Mouse (Mus musculus): ENCODE data around the gene Ppp1r3e. TPM values are rescaled to one million over a fixed set of nuclear protein-coding genes. Genes with fewer than 3 reads are reported as not detected.

Ppp1r3e gene
- total RNA-seq, 2 experiments from 2014 or later = 2.6 to 2.9 TPM

Other genes starting within 250 kb of the Ppp1r3e start
- not detected for gene Gm17606, start 236.6 kb downstream of the Ppp1r3e start, total RNA-seq (2021)
- gene Cdh24, start 236.2 kb downstream of the Ppp1r3e start, total RNA-seq (2021) = under 1 TPM; 0.27 to 0.44 TPM
- 10 to 100 TPM; 14.5 to 16.1 TPM for gene 1700123O20Rik, start 191.3 kb downstream of the Ppp1r3e start, total RNA-seq (2021)
- gene Acin1, start 190.6 kb downstream of the Ppp1r3e start, total RNA-seq (2021) = 10 to 100 TPM; 72.2 to 80.2 TPM
- not detected for gene Gm29776, start 178.7 kb downstream of the Ppp1r3e start, total RNA-seq (2021)
- not detected for gene Cebpe, start 165.4 kb downstream of the Ppp1r3e start, total RNA-seq (2021)
- 1 to 10 TPM; 2.6 to 3.1 TPM for gene Slc7a8, start 95.6 kb downstream of the Ppp1r3e start, total RNA-seq (2021)
- gene Rnf212b, start 63.4 kb downstream of the Ppp1r3e start, total RNA-seq (2021) = not detected
- 1 to 10 TPM; 5.2 to 8.8 TPM for gene Homez, start 6.6 kb downstream of the Ppp1r3e start, total RNA-seq (2021)
- gene Bcl2l2, start 5.8 kb upstream of the Ppp1r3e start, total RNA-seq (2021) = 10 to 100 TPM; 42.1 to 43.4 TPM
- gene Gm20521, start 5.9 kb upstream of the Ppp1r3e start, total RNA-seq (2021) = 1 to 10 TPM; 3.5 to 6.6 TPM
- gene Pabpn1, start 14.9 kb upstream of the Ppp1r3e start, total RNA-seq (2021) = 10 to 100 TPM; 45.8 to 51.0 TPM
- 1 to 10 TPM; 2.0 to 2.7 TPM for gene Slc22a17, start 35.6 kb upstream of the Ppp1r3e start, total RNA-seq (2021)
- gene Efs, start 48.6 kb upstream of the Ppp1r3e start, total RNA-seq (2021) = 1 to 10 TPM; 2.5 to 2.8 TPM
- gene Il25, start 55.1 kb upstream of the Ppp1r3e start, total RNA-seq (2021) = not detected
- gene Cmtm5, start 58.7 kb upstream of the Ppp1r3e start, total RNA-seq (2021) = under 1 TPM in 1 of 2 experiments, not detected in 1; 0.46 TPM
- gene Myh6, start 89.4 kb upstream of the Ppp1r3e start, total RNA-seq (2021) = over 10,000 TPM; 23,066 to 24,862 TPM
- not detected for gene Gm17428, start 99.4 kb upstream of the Ppp1r3e start, total RNA-seq (2021)
- 1,000 to 10,000 TPM; 2,242 to 2,437 TPM for gene Myh7, start 117.1 kb upstream of the Ppp1r3e start, total RNA-seq (2021)
- 10 to 100 TPM; 25.6 to 29.3 TPM for gene Ngdn, start 137.9 kb upstream of the Ppp1r3e start, total RNA-seq (2021)
- 1 to 10 TPM; 3.4 to 3.9 TPM for gene Zfhx2, start 214.8 kb upstream of the Ppp1r3e start, total RNA-seq (2021)
- 10 to 100 TPM; 12.6 to 13.0 TPM for gene Thtpa, start 217.2 kb upstream of the Ppp1r3e start, total RNA-seq (2021)
- gene Ap1g2, start 229.0 kb upstream of the Ppp1r3e start, total RNA-seq (2021) = 1 to 10 TPM; 3.9 to 6.2 TPM
- under 1 TPM; 0.14 TPM for gene Jph4, start 239.4 kb upstream of the Ppp1r3e start, total RNA-seq (2021)

All from heart, postnatal 36 days (tissue).